Mouse (Mus musculus) 3T3-L1 (cell line): Measurements from ENCODE around the gene Zfp973.
"Not testable (repeated sequence)": the region's sequence is repeated elsewhere in the genome, so short reads cannot be mapped to it uniquely, and the experiment has no call there.

Source experiments
- DNase-seq: peaks from one replicate; pipeline ENCODE4 v3.0.0-alpha.2; 2015; ENCODE audit warnings: low read depth, low spot score

The Zfp973 gene

DNA sequence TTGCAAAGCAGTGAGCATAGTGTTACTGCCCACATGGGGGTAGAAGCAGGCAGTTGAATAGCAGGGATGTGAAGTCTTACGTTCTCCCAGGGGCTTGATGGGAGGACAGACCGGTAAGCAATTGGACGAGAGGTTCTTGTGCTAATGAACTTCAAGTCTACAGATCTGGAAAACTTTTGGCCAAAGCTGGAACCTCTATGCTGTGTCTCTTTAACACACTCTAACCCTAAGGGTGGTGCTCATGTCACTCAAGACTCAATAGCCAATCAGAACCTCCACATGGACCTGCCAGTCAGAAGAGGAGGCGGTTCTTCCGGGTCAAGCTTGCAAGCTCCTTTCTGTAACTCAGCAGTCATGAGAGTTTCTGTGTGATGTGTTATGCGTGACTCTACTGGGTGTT lies at the start of gene Zfp973:
Gene Zfp973 (plus strand): TSS at position 301 of the 400 bp plus-strand sequence.
- not testable (repeated sequence) for DNase-seq

DNA sequence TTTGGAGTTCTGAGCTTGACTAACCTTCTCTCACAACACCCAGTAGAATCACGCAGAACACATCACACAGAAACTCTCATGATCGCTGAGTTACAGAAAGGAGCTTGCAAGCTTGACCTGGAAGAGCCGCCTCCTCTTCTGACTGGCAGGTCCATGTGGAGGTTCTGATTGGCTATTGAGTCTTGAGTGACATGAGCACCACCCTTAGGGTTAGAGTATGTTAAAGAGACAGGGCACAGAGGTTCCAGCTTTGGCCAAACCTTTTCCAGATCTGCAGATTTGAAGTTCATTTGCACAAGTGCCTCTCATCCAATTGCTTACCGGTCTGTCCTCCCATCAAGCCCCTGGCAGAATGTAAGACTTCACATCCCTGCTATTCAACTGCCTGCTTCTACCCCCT lies 34.1 kb upstream of the Zfp973 start, which contains the start of gene Gm14308:
Gene Gm14308 (minus strand): TSS at position 101 of the 400 bp plus-strand sequence.
- DNase-seq, result not testable (repeated sequence)

- not testable (repeated sequence) for DNase-seq
Measured at GRCm38 (mm10) chr2:176708051-176708450, 37.7 kb downstream of the Zfp973 start, which contains the start of gene Gm14305. Gene Gm14305, plus strand, starts transcription at chr2:176708328.
